Mouse (Mus musculus) heart, adult 18-20 months (tissue): ENCODE measurements at regions not wholly inside any gene's neighbourhood (a gene's known extent, or its start where the extent isn't known, plus 50 kb on each side); places are given as distances from the start of the nearest gene placed in this dataset.

ENCODE experiments used
- DNase-seq, 2 experiments: peaks; one replicate each; pipeline ENCODE4 v3.0.0; 2021 to 2022; ENCODE audit warnings: mixed read lengths in 1 of 2

DNA sequence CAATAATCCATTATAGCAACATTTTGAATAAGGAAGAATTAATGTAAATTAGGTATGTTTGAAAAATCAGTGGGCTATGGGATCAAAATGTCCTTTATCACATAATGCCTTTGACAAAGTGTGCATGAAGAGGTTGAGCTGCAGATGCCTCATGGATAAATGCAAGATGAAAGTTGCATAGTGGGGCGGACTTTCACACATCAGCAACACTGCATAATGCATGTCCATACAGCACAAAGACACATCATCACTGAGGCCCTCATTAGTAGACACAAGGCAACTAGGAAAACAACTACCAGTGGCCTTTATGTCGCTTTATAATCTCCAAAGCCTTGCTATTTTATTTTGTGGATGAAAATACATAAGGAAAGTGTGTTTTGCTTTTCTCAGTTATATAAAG is 105.8 kb upstream of the Rap2b start:
- no peak for DNase-seq

DNA sequence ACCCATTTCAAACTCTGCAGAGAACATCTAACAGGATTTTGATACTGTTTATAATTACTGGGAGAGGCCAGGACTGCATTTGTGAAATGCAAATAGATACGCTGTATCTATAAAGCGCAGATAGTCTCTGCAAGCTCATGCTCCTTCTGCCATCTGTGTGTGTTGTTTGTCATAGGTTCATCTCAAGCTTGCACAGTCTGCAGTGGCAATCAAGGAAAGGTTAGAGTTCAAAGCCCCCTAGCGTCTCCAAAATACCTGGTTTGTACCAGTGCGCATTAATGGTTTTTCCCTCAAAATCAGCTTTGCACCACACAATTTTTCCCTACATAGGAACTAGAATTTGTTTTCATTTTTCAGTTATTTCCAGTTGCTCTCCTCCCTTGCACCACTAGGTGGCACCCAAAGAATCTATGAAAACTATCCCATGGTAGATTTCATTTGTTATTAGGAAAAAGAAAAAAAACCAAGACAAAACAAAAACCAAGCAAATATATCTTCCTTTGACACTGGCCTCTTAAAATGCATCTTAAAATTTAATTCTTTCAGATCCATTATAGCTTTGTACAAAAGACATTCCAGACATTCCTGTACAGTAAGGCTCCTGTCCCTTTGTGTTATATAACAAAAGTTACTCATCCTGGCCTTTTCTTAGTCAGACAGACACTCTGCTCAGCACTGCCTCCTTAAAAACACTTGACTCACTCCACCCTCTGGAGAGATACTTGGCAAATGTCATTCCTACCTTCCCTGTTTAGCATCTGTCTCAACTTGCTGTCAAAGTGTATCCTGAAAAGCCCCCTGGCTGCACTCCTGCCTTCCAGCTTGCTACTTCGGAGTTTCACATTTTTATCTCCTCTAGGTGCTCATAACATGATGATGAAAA is 92.7 kb upstream of the Rap2b start:
- peak; percentile 10 to 70 for DNase-seq

DNA sequence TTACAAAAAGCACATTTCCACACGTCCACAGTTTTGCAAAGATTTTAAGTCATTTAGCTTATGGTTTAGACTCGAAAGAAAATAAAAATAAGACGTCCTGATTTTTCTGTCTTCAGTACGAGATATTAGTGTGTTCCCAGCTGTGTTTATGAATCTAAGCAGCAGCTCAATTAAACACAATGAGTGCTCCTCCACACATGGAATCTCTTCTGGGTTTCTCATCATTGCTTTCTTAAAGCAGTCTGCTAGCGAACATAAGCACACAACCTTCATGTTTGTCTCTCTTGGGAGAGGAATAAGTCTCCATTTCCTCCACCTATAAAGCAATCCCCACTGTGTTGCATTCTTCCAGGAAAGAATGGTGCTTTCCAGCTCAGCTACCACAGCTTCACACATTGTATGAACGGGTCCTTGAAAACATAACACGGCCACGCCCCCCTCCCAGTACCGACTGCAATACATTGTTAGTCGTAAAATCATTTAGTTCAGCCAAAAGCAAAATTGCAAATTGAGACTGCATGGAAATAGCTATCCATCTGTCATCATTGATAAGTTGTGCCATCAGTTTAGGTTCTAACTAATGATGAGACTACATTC is 75.4 kb upstream of the Rap2b start:
- no peak for DNase-seq

- DNase-seq, result no peak
Measured at GRCm38 (mm10) chr3:61288195-61288594, 73.2 kb upstream of the Rap2b start.

GRCm38 (mm10) chr3:61294855-61295254 is 66.6 kb upstream of the Rap2b start:
- DNase-seq, result peak in 1 of 2 experiments; percentile 11

- DNase-seq, result no peak
Measured at GRCm38 (mm10) chr3:61297290-61297689, 64.1 kb upstream of the Rap2b start.

GRCm38 (mm10) chr3:61302214-61302613 is 59.2 kb upstream of the Rap2b start:
- DNase-seq, result no peak

GRCm38 (mm10) chr3:61303485-61303884 is 58.0 kb upstream of the Rap2b start:
- no peak for DNase-seq

- no peak for DNase-seq
Measured at GRCm38 (mm10) chr3:61306306-61306705, 55.1 kb upstream of the Rap2b start.

DNA sequence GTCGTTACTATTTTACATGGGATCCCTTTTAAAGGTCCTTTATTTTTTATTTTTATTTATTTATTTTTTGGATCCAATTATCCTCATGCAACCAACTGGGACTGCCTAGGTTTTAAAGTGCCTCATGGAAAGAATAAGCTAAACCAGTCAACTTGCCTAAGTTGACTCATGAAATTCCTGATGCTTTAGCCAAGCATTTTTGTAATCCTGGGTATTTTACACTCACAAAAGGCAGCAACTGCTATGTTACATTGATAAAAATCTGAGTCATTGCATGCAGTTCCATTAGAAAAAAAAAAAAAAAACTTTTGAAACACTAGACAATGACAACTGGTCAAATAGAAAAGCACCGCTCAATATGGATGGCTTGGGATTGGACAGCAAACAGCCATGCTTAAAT is 52.7 kb upstream of the Rap2b start:
- DNase-seq, result no peak

- DNase-seq, result no peak
Measured at GRCm38 (mm10) chr3:61309197-61309596, 52.2 kb upstream of the Rap2b start.
